Mouse (Mus musculus) small intestine, adult 2 months (tissue): ENCODE results near the gene Stpg3.

Source experiments
- CTCF ChIP-seq: fragments of 200-500 bp; IDR thresholded peaks from 2 replicates; pipeline ENCODE4 v1.5.1; 2012; ENCODE audit warnings: low read depth, mild to moderate bottlenecking, control low read depth, inconsistent platforms, low read length, moderate library complexity, mixed read lengths; ENCODE audit not compliant: insufficient replicate concordance, insufficient read length; ENCODE audit errors: extremely low read depth
- POLR2A ChIP-seq: fragments of 200-500 bp; IDR thresholded peaks from 2 replicates; pipeline ENCODE4 v1.6.1; 2012; ENCODE audit warnings: low read depth, mild to moderate bottlenecking, control low read depth, inconsistent platforms, low read length, moderate library complexity

DNA sequence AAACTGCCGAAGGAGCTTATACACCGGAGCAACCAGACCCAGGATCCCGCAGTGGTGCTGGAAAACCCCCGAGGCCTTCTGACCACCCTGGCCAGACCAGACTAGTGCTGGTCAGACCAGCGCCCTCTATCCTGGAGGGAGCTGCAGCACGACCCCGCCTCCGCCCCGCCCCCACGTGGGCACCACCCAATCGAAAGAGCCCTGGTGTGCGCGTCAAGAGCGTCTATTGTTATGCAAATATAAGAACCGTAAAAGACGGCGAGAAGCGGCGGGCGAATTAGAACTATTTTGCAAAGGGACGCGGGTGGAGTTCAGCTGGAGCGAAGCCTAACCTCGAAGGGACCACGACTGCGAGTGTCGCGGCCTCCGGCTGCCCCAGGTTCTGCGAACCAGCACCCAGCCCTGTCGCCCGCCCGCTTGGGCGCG lies 33.9 kb downstream of the Stpg3 start, which contains the start of gene Nrarp:
- TF ChIP-seq CTCF (peak; percentile 44; the same call in 1 of the 2 replicates), POLR2A (peak; percentile 83; the same call in 1 of the 2 replicates)
